13 mouse cellular contexts compared by ENCODE assay signal in genomic region chr1:119481205-119481932, GRCm38 (mm10). TPM values are rescaled to one million over a fixed set of nuclear protein-coding genes. Genes with fewer than 3 reads are reported as not detected.
DNase-seq lines count a peak whose midpoint lies in the region; ATAC-seq and TF ChIP-seq lines count a peak whose summit lies in the region.
"Had no signal": no experiment of that assay in that cellular context is flagged by ENCODE, and none has a peak within 500 bp of the region (broad histone marks: within the 10 kb centered on the region; RNA-seq: fewer than 3 reads in every experiment).

No protein-coding gene starts in this region.

- TF ChIP-seq CTCF in liver, adult 2 months (IDR thresholded peaks at IDR 0.05; ENCODE audit: low read depth, low read length): peak; percentile 30; the same call in 1 of the 2 replicates
- TF ChIP-seq CTCF in ES-Bruce4 (IDR thresholded peaks at IDR 0.05; ENCODE audit: low read depth, low read length): peak; percentile 33

- no peak overlapping the region for H3K4me3 ChIP-seq in liver, adult 2 months (ENCODE audit: insufficient read depth, low read depth, low read length)
- H3K4me3 ChIP-seq in ES-Bruce4 (ENCODE audit: low read depth, low read length): no peak overlapping the region
- no peak overlapping the region for H3K4me3 ChIP-seq in intestine, embryonic 15.5 days (replicated peaks)
- H3K4me3 ChIP-seq: lung, embryonic 15.5 days; midbrain, embryonic 10.5 days; neural tube, embryonic 13.5 days had no signal

- TF ChIP-seq POLR2A in liver, adult 2 months (IDR thresholded peaks at IDR 0.05; ENCODE audit: extremely low read depth, insufficient read depth, low read length): no peak
- no peak for TF ChIP-seq POLR2A in ES-Bruce4 (IDR thresholded peaks at IDR 0.05; ENCODE audit: insufficient read depth, low read length)

- WGBS in liver, adult 2 months: 94% methylated on average over 7 of the region's 7 CpGs
- WGBS in intestine, embryonic 15.5 days: 86% methylated on average over 7 of the region's 7 CpGs

- no peak for ATAC-seq in CD4-positive, CD25-positive, alpha-beta regulatory T cell, adult 4 months
- peak; percentile 62 for ATAC-seq in intestine, embryonic 15.5 days
- ATAC-seq in monocyte, adult 5-6 weeks (replicated peaks; ENCODE audit: insufficient number of reproducible peaks, low FRiP score, low TSS enrichment, poor library complexity, severe bottlenecking): no peak

- peaks cover 3% of the 10 kb centered on the region; the same call in 1 of the 2 replicates for H3K4me1 ChIP-seq in liver, adult 2 months (ENCODE audit: control insufficient read depth, insufficient read depth, low read length)
- peaks cover 5% of the 10 kb centered on the region for H3K4me1 ChIP-seq in ES-Bruce4 (ENCODE audit: control insufficient read depth, insufficient read depth, low read length)
- 0 out of 2 replicates have a peak, but pooled peaks cover 5% of the 10 kb centered on the region for H3K4me1 ChIP-seq in intestine, embryonic 15.5 days (replicated peaks)
- H3K4me1 ChIP-seq: midbrain, embryonic 10.5 days had no signal

- H3K36me3 ChIP-seq in liver, adult 2 months (ENCODE audit: control insufficient read depth, insufficient read depth, low read length): peaks cover 2% of the 10 kb centered on the region
- H3K36me3 ChIP-seq in ES-Bruce4 (ENCODE audit: control insufficient read depth, insufficient read depth, low read length, poor library complexity, severe bottlenecking): no peaks in the 10 kb centered on the region
- H3K36me3 ChIP-seq in intestine, embryonic 15.5 days: peaks cover 9% of the 10 kb centered on the region

- H3K4me2 ChIP-seq in intestine, embryonic 15.5 days (replicated peaks): no peak overlapping the region
- H3K4me2 ChIP-seq: lung, embryonic 15.5 days; neural tube, embryonic 13.5 days had no signal

- no peaks in the 10 kb centered on the region for H3K27me3 ChIP-seq in liver, adult 2 months (ENCODE audit: control insufficient read depth, insufficient read depth, low read length)
- no peaks in the 10 kb centered on the region for H3K27me3 ChIP-seq in ES-Bruce4 (ENCODE audit: control insufficient read depth, insufficient read depth, low read length, poor library complexity, severe bottlenecking)
- no peaks in the 10 kb centered on the region for H3K27me3 ChIP-seq in intestine, embryonic 15.5 days (replicated peaks)
- H3K27me3 ChIP-seq: lung, embryonic 15.5 days; neural tube, embryonic 13.5 days had no signal

- DNase-seq in CD4-positive, CD25-positive, alpha-beta regulatory T cell, adult 2 months (ENCODE audit: low read depth, low spot score): peak; percentile 20
- no peak for DNase-seq in liver, adult 2 months (ENCODE audit: extremely low read depth, low read depth, low spot score)
- no peak for DNase-seq in liver
- no peak for DNase-seq in embryo, embryonic 11 days
- DNase-seq: cerebellum, adult 8-10 months; left cerebral cortex, postnatal 4 days had no signal

- H3K79me2 ChIP-seq in liver, adult 2 months (ENCODE audit: control insufficient read depth, insufficient read depth, low read length): peaks cover 8% of the 10 kb centered on the region; the same call in 1 of the 2 replicates

- H3K27ac ChIP-seq in liver, adult 2 months (replicated peaks; ENCODE audit: insufficient read depth, low read depth, low read length): no peak overlapping the region
- no peak overlapping the region for H3K27ac ChIP-seq in ES-Bruce4 (ENCODE audit: insufficient read depth, low read length)
- H3K27ac ChIP-seq in intestine, embryonic 15.5 days: no peak overlapping the region
- H3K27ac ChIP-seq: lung, embryonic 15.5 days; midbrain, embryonic 10.5 days; neural tube, embryonic 13.5 days had no signal

- H3K9me3 ChIP-seq in ES-Bruce4 (replicated peaks; ENCODE audit: control insufficient read depth, insufficient read depth, low read length, poor library complexity, severe bottlenecking): no peaks in the 10 kb centered on the region
- H3K9me3 ChIP-seq in intestine, embryonic 15.5 days: no peaks in the 10 kb centered on the region
- H3K9me3 ChIP-seq: lung, embryonic 15.5 days; midbrain, embryonic 10.5 days; neural tube, embryonic 13.5 days had no signal

- TF ChIP-seq EP300 in ES-Bruce4 (IDR thresholded peaks at IDR 0.05; ENCODE audit: insufficient read depth, low read depth, low read length): no peak

- no peak overlapping the region for H3K9ac ChIP-seq in liver, adult 2 months (ENCODE audit: low read depth, low read length)
- H3K9ac ChIP-seq in ES-Bruce4 (ENCODE audit: low read depth, poor library complexity, severe bottlenecking): no peak overlapping the region
- H3K9ac ChIP-seq in intestine, embryonic 15.5 days: no peak overlapping the region
- H3K9ac ChIP-seq: lung, embryonic 15.5 days; neural tube, embryonic 13.5 days had no signal

RNA-seq across cellular contexts. Expression of gene Ralb, which starts 23.2 kb away (rescaled TPM):
- polyA plus RNA-seq in CD4-positive, CD25-positive, alpha-beta regulatory T cell, adult 4 months (2017; shearing (Covaris generic)): 10 to 100 TPM in 1 of 2 experiments, 1 to 10 TPM in 1; 9.9 to 11.8 TPM
- 12.8 and 14.8 TPM in 2 replicates for total RNA-seq in liver, adult 2 months (2014; rRNA removed)
- 9.0 and 9.3 TPM in 2 replicates for polyA plus RNA-seq in liver, adult 2 months (2012; rRNA removed)
- polyA plus RNA-seq in ES-Bruce4 (2011; ENCODE audit: insufficient read depth, insufficient read length, low read depth, missing spikeins): 54.8 and 56.9 TPM in 2 replicates
- 172 and 179 TPM in 2 replicates for polyA plus RNA-seq in intestine, embryonic 15.5 days (2015; fragmentation: Nextera tagmentation; extraction: Ambion mirVana)
- 31.2 to 45.9 TPM (median 45.4 TPM) in 3 replicates for total RNA-seq in monocyte, adult 5-6 weeks (2017)

RNA-seq across cellular contexts. Expression of gene Tmem185b, which starts 44.6 kb away (rescaled TPM):
- polyA plus RNA-seq in CD4-positive, CD25-positive, alpha-beta regulatory T cell, adult 4 months (2017; shearing (Covaris generic)): 10 to 100 TPM; 24.9 to 25.4 TPM
- total RNA-seq in liver, adult 2 months (2014; rRNA removed): 6.6 and 7.4 TPM in 2 replicates
- polyA plus RNA-seq in liver, adult 2 months (2012; rRNA removed): 12.6 and 14.2 TPM in 2 replicates
- polyA plus RNA-seq in ES-Bruce4 (2011; ENCODE audit: insufficient read depth, insufficient read length, low read depth, missing spikeins): 8.7 and 8.9 TPM in 2 replicates
- 24.0 and 25.7 TPM in 2 replicates for polyA plus RNA-seq in intestine, embryonic 15.5 days (2015; fragmentation: Nextera tagmentation; extraction: Ambion mirVana)
- total RNA-seq in monocyte, adult 5-6 weeks (2017): 12.0 to 22.8 TPM (median 15.4 TPM) in 3 replicates

RNA-seq across cellular contexts. Expression of gene Inhbb, which starts 59.3 kb away (rescaled TPM):
- not detected for polyA plus RNA-seq in CD4-positive, CD25-positive, alpha-beta regulatory T cell, adult 4 months (2017; shearing (Covaris generic))
- total RNA-seq in liver, adult 2 months (2014; rRNA removed): 0.37 and 1.0 TPM in 2 replicates
- 0.36 and 0.42 TPM in 2 replicates for polyA plus RNA-seq in liver, adult 2 months (2012; rRNA removed)
- polyA plus RNA-seq in ES-Bruce4 (2011; ENCODE audit: insufficient read depth, insufficient read length, low read depth, missing spikeins): 1.2 and 1.9 TPM in 2 replicates
- 0.11 and 0.16 TPM in 2 replicates for polyA plus RNA-seq in intestine, embryonic 15.5 days (2015; fragmentation: Nextera tagmentation; extraction: Ambion mirVana)
- not detected in 3 replicates for total RNA-seq in monocyte, adult 5-6 weeks (2017)
